ENCODE assay signal across 8 mouse cellular contexts in the genomic region with DNA sequence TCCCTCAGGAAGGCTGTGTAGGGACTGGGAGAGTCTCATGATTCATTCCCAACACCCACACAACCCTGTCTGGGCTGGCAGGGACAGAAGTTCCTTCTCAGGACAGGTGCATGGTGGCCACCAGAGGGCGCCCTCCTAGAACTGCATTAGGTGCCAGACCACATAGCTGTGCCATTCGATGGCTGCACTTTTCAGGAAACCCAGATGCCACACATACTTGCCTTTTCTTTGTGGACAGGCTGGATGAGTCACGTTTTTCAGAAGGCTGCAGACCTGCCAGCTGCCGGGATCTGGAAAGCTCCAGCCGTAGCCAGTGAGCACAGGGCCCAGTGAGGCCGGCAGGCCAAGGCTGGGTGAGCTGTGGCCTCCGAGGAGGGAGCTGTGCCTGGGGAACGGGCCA.
DNase-seq lines count a peak whose midpoint lies in the region; ATAC-seq and TF ChIP-seq lines count a peak whose summit lies in the region.

No protein-coding gene starts in this region.

- no peaks in the 10 kb centered on the region for H3K36me3 ChIP-seq in hindbrain, postnatal 0 days (ENCODE audit: insufficient read depth, low read length)

- H3K4me3 ChIP-seq in hindbrain, postnatal 0 days (ENCODE audit: low read length), result no peak overlapping the region

- peak; percentile 62 for ATAC-seq in activated CD4-positive, CD25-positive, alpha-beta regulatory T cell, adult 4 months
- ATAC-seq in common myeloid progenitor, adult 5-6 weeks (replicated peaks; ENCODE audit: low read depth, poor library complexity, severe bottlenecking), result peak; percentile 51
- ATAC-seq in hindbrain, postnatal 0 days, result peak; percentile 74

- 30% methylated on average over 8 of the region's 8 CpGs for WGBS in hindbrain, postnatal 0 days

- H3K27ac ChIP-seq in hindbrain, postnatal 0 days, result no peak overlapping the region

- TF ChIP-seq CTCF in hindbrain, postnatal 0 days (IDR thresholded peaks at IDR 0.05; ENCODE audit: low read depth), result peak; percentile 96

- DNase-seq in gastrocnemius, adult 8-10 months (ENCODE audit: low spot score in 2 of 2), result peak; percentile 48 to 57
- peak; percentile 88 for DNase-seq in hindbrain, postnatal 0 days (ENCODE audit: low spot score)
- DNase-seq in left cerebral cortex, adult 11 months (ENCODE audit: low spot score), result peak; percentile 64
- peak; percentile 84 for DNase-seq in mesoderm, embryonic 11.5 days (ENCODE audit: low read depth, low spot score)
- peak; percentile 67 to 76 for DNase-seq in right cerebral cortex, postnatal 36 days (ENCODE audit: low spot score in 2 of 2)
- peak; percentile 77 to 84 for DNase-seq in urinary bladder, postnatal 36 days (ENCODE audit: low spot score in 2 of 2)

- H3K4me1 ChIP-seq in hindbrain, postnatal 0 days (ENCODE audit: insufficient read depth, low read length), result 0 out of 2 replicates have a peak, but pooled peaks cover 6% of the 10 kb centered on the region

- no peaks in the 10 kb centered on the region for H3K9me3 ChIP-seq in hindbrain, postnatal 0 days (ENCODE audit: low read length)

- H3K9ac ChIP-seq in hindbrain, postnatal 0 days (replicated peaks; ENCODE audit: low read length), result no peak overlapping the region

- H3K4me2 ChIP-seq in hindbrain, postnatal 0 days (ENCODE audit: low read depth, low read length), result no peak overlapping the region

- H3K27me3 ChIP-seq in hindbrain, postnatal 0 days (ENCODE audit: insufficient read depth, low read length), result no peaks in the 10 kb centered on the region
